Comparison of ENCODE assay signal across 7 mouse cellular contexts in genomic region chr6:34154202-34154601, GRCm38 (mm10). TPM values are rescaled to one million over a fixed set of nuclear protein-coding genes. Genes with fewer than 3 reads are reported as not detected.
DNase-seq lines count a peak whose midpoint lies in the region; ATAC-seq lines count a peak whose summit lies in the region.

No protein-coding gene starts in this region.

- peak overlapping the region; percentile 28 for H3K4me2 ChIP-seq in forebrain, embryonic 15.5 days (replicated peaks)

- WGBS in forebrain, embryonic 15.5 days: 10% methylated on average over 3 of the region's 3 CpGs

- no peaks in the 10 kb centered on the region for H3K27me3 ChIP-seq in forebrain, embryonic 15.5 days

- ATAC-seq in forebrain, embryonic 15.5 days (replicated peaks): peak; percentile 87

- H3K9me3 ChIP-seq in forebrain, embryonic 15.5 days: no peaks in the 10 kb centered on the region

- H3K4me3 ChIP-seq in forebrain, embryonic 15.5 days: no peak overlapping the region

- peak; percentile 9 for DNase-seq in ovary, adult 18-20 months (ENCODE audit: low spot score)
- DNase-seq in ovary, postnatal 36 days (ENCODE audit: low spot score): no peak
- peak; percentile 67 for DNase-seq in kidney, adult 9 months
- peak; percentile 66 for DNase-seq in lung, postnatal 10 days
- DNase-seq in telencephalon, adult 2 months (ENCODE audit: low read depth, low spot score): peak; percentile 88
- DNase-seq in c-Kit-positive CD71-positive TER-119-positive erythroid progenitor cells, embryonic 14.5 days (ENCODE audit: low spot score): no peak

- peaks cover 76% of the 10 kb centered on the region for H3K4me1 ChIP-seq in forebrain, embryonic 15.5 days

- peaks cover 20% of the 10 kb centered on the region for H3K36me3 ChIP-seq in forebrain, embryonic 15.5 days

- 0 out of 2 replicates have a peak overlapping the region, but pooled peaks have one; percentile 2 for H3K9ac ChIP-seq in forebrain, embryonic 15.5 days (replicated peaks)

- peak overlapping the region; percentile 95 for H3K27ac ChIP-seq in forebrain, embryonic 15.5 days (replicated peaks)

RNA-seq across cellular contexts. Expression of gene Slc35b4, which starts 22.7 kb away (rescaled TPM):
- 47.5 and 48.8 TPM in 2 replicates for polyA plus RNA-seq in forebrain, embryonic 15.5 days (2015; fragmentation: Nextera tagmentation; extraction: Ambion mirVana)

Comparison
In these comparisons a context has a peak if more than half of its experiments do, and no peak if none do; other contexts are left out.
1. DNase-seq: peak in ovary, adult 18-20 months (single experiment), kidney, adult 9 months (single experiment), lung, postnatal 10 days (single experiment) and telencephalon, adult 2 months (single experiment); none in ovary, postnatal 36 days (single experiment) and c-Kit-positive CD71-positive TER-119-positive erythroid progenitor cells, embryonic 14.5 days (single experiment).